Mouse (Mus musculus) kidney, embryonic 14.5 days (tissue): Measurements from ENCODE around the gene Polr3f. TPM values are rescaled to one million over a fixed set of nuclear protein-coding genes. Genes with fewer than 3 reads are reported as not detected.

ENCODE experiments used
- ATAC-seq: fragments of 200-750 bp; cut with Nextera tagmentation; 2 replicates; pipeline ENCODE4 v1.8.0; 2017; ENCODE audit warnings: moderate number of reproducible peaks, mild to moderate bottlenecking, moderate TSS enrichment, moderate library complexity; ENCODE audit not compliant: low FRiP score, low TSS enrichment
- H3K27ac ChIP-seq: fragments of 300-500 bp; sonication (generic); 2 replicates; pipeline ENCODE4 v1.5.1; 2014; ENCODE audit warnings: low read depth, mild to moderate bottlenecking, low read length, moderate library complexity, mixed read lengths
- H3K27me3 ChIP-seq: fragments of 300-500 bp; sonication (generic); 2 replicates; pipeline ENCODE4 v1.6.1; 2014; ENCODE audit warnings: mild to moderate bottlenecking, low read length; ENCODE audit not compliant: control insufficient read depth, insufficient read depth
- H3K36me3 ChIP-seq: fragments of 300-500 bp; sonication (generic); 2 replicates; pipeline ENCODE4 v1.6.1; 2014; ENCODE audit warnings: low read length, mixed read lengths; ENCODE audit not compliant: control insufficient read depth, insufficient read depth
- H3K4me1 ChIP-seq: fragments of 300-500 bp; sonication (generic); 2 replicates; pipeline ENCODE4 v1.6.1; 2014; ENCODE audit warnings: low read length, mixed read lengths; ENCODE audit not compliant: control insufficient read depth, insufficient read depth
- H3K4me2 ChIP-seq: fragments of 300-500 bp; sonication (generic); replicated peaks from 2 replicates; pipeline ENCODE4 v1.6.1; 2014; ENCODE audit warnings: low read depth, mild to moderate bottlenecking, low read length
- H3K4me3 ChIP-seq: fragments of 300-500 bp; sonication (generic); 2 replicates; pipeline ENCODE4 v1.5.1; 2014; ENCODE audit warnings: mild to moderate bottlenecking, low read length
- H3K9ac ChIP-seq: fragments of 300-500 bp; sonication (generic); 2 replicates; pipeline ENCODE4 v1.6.1; 2014; ENCODE audit warnings: low read depth, mild to moderate bottlenecking, low read length, moderate library complexity
- H3K9me3 ChIP-seq: fragments of 300-500 bp; sonication (generic); 2 replicates; pipeline ENCODE4 v1.6.1; 2016; ENCODE audit warnings: low read length; ENCODE audit not compliant: control insufficient read depth
- WGBS: fragments of 180-500 bp; shearing (Covaris S2); extraction: QIAGEN DNeasy Blood & Tissue Kit; methylation state at CpG from one replicate; pipeline ENCODE4 v1.1.7; 2014; 5-methylcytosine and 5-hydroxymethylcytosine counted together
- polyA plus RNA-seq: library from polyadenylated mRNA; unstranded; fragments of >200 nt; fragmentation: Nextera tagmentation; extraction: Ambion mirVana; gene quantifications from 2 replicates; pipeline ENCODE4 v1.2.1, GENCODE M21; 2014

The Polr3f gene
- 26.7 and 34.2 TPM in 2 replicates for polyA plus RNA-seq

DNA sequence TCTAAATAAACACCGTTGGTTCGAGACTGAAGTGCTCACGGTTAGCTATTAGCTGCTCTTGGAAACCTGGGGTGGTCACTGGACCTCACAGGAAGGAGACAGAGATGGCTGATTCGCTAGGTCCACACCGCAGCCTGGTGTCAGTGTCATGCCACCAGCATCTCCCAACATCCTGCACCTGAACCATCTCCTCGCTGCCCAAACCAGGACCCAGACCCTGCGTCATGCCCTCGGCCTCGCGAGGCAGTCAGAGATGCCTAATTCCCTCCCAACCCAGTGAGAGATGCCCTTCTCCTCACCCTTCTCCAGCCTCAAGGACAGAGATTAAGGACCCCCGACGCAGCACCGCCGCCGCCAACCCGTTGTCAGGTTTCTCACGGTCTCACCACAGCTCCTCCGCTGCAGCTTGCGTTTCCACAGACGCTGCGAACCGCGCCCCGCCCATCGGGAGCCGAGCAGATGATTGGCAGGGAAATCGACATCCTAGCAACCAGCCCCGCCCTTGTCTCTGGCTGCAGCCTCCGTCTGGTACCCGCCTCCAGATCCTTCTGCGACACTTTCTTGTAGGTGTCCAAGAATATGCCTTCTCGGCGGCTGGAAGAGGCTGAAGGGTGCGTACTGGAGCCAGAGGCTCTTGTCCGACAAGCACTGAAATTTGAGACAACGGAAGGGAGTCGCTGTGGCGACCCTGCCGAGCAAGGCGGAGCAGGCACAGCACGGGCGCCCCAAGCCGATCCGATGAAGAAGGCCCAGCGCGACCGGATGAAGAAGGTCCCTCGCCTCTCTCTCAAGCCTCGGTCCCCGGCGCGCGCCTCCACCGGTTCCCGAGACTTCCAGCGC lies at the start of gene Polr3f, which contains the start of gene Dzank1:
TSS of gene Polr3f (plus strand) at position 738 of the 840 bp plus-strand sequence.
TSS of gene Dzank1 (minus strand) at position 434 of the 840 bp plus-strand sequence.
- no peaks in the 10 kb centered on the region for H3K27me3 ChIP-seq
- peaks cover 12% of the 10 kb centered on the region; the same call in 1 of the 2 replicates for H3K36me3 ChIP-seq
- peak within 1 kb of the TSS; percentile 63 for H3K4me3 ChIP-seq
- under 1% methylated on average over 56 of the region's 56 CpGs for WGBS
- peak; percentile 98 for ATAC-seq
- peaks cover 5% of the 10 kb centered on the region; the same call in 1 of the 2 replicates for H3K4me1 ChIP-seq
- peak within 1 kb of the TSS; percentile 81 for H3K4me2 ChIP-seq
- H3K9ac ChIP-seq: peak within 1 kb of the TSS; percentile 91
- H3K27ac ChIP-seq: peak within 1 kb of the TSS; percentile 87
- H3K9me3 ChIP-seq: no peaks in the 10 kb centered on the region

DNA sequence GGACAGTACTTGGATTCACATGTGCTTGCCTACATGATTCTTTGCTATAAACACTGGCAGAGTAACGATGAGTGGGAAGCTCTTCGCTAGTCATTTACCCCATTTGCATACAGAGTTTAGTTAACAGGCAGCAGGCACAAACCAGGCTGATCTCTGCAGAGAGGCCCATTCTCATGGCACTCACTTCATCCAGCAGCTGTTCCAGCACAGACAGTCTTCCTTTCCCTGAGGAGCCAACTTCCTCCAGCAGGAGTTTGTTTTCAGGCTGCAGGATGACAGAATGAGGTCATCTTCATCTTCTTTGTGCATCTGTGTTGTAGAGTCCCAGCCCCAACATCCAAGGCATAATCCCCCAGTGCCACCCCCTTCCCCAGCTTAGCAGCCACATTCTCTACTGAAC lies 48.1 kb upstream of the Polr3f start:
- H3K36me3 ChIP-seq: no peaks in the 10 kb centered on the region
- no peak overlapping the region for H3K4me2 ChIP-seq
- no peak overlapping the region for H3K4me3 ChIP-seq
- H3K9me3 ChIP-seq: no peaks in the 10 kb centered on the region
- no peak overlapping the region for H3K9ac ChIP-seq
- no peak overlapping the region for H3K27ac ChIP-seq
- no peaks in the 10 kb centered on the region for H3K4me1 ChIP-seq
- ATAC-seq: no peak
- no peaks in the 10 kb centered on the region for H3K27me3 ChIP-seq
- 91% methylated on average over 2 of the region's 2 CpGs for WGBS

- ATAC-seq: no peak
Measured at GRCm38 (mm10) chr2:144484084-144484483, 43.4 kb upstream of the Polr3f start.

GRCm38 (mm10) chr2:144485439-144485838 lies 42.1 kb upstream of the Polr3f start:
- no peak overlapping the region for H3K9ac ChIP-seq
- no peaks in the 10 kb centered on the region for H3K9me3 ChIP-seq

More at GRCm38 (mm10) chr2:144484084-144484483, 43.4 kb upstream of the Polr3f start:
- no peak overlapping the region for H3K4me3 ChIP-seq
- no peak overlapping the region for H3K9ac ChIP-seq
- H3K4me2 ChIP-seq: no peak overlapping the region
- WGBS: 65% methylated on average over 1 of the region's 1 CpGs
- H3K27ac ChIP-seq: no peak overlapping the region
- H3K36me3 ChIP-seq: no peaks in the 10 kb centered on the region
- no peaks in the 10 kb centered on the region for H3K9me3 ChIP-seq
- H3K27me3 ChIP-seq: no peaks in the 10 kb centered on the region
- no peaks in the 10 kb centered on the region for H3K4me1 ChIP-seq

DNA sequence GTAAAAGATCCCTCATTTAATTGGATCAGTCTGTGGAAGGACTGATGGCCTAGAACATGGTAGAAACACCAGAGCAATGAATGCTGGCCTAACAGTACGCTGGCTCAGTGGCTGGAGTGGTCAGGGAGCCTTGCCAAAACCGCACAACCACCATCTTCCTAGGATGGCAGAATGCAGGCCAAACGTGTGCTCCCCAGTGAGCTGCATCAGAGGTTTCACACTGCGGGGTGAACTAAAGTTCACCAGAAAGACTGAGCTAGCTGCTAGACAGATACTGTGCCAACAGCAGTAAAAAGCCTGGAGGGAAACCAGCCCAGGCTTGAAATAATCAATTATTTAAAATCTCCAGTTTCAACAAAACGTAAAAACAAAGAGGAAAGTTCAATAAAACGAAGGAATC lies 40.0 kb upstream of the Polr3f start:
- Histone ChIP-seq H3K4me2 (no peak overlapping the region), H3K27ac (no peak overlapping the region), H3K4me1 (no peaks in the 10 kb centered on the region), H3K9ac (no peak overlapping the region), H3K36me3 (no peaks in the 10 kb centered on the region), H3K27me3 (no peaks in the 10 kb centered on the region), H3K9me3 (no peaks in the 10 kb centered on the region), H3K4me3 (no peak overlapping the region)
- 62% methylated on average over 6 of the region's 6 CpGs for WGBS
- no peak for ATAC-seq

More at GRCm38 (mm10) chr2:144485439-144485838, 42.1 kb upstream of the Polr3f start:
- no peak overlapping the region for H3K27ac ChIP-seq
- no peak for ATAC-seq
- H3K27me3 ChIP-seq: no peaks in the 10 kb centered on the region
- no peaks in the 10 kb centered on the region for H3K36me3 ChIP-seq
- WGBS: 80% methylated on average over 7 of the region's 7 CpGs
- no peak overlapping the region for H3K4me3 ChIP-seq
- no peak overlapping the region for H3K4me2 ChIP-seq
- no peaks in the 10 kb centered on the region for H3K4me1 ChIP-seq

DNA sequence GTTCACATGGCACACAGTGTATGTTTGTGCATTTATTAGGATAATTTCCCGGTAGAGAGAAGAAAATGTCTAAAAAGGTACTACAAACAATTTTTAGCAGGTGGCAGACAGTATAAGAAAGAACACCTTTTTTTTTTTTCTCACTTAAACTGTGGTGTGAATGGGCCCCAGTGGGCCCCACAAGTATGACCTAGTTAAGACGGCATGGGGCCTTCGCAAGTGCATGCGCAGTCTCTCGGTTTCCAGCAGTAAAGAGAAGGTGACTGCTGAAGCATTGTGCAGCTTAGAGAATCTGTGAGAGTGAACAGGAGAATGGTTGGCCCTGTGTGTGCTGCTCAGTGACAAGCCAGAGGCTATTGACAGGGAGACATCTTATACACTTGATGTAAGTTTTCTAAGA lies 38.2 kb upstream of the Polr3f start:
- no peak for ATAC-seq
- Histone ChIP-seq H3K4me3 (no peak overlapping the region), H3K9me3 (no peaks in the 10 kb centered on the region), H3K27me3 (no peaks in the 10 kb centered on the region), H3K4me1 (no peaks in the 10 kb centered on the region), H3K4me2 (no peak overlapping the region), H3K27ac (no peak overlapping the region), H3K36me3 (no peaks in the 10 kb centered on the region), H3K9ac (no peak overlapping the region)
- 83% methylated on average over 5 of the region's 5 CpGs for WGBS

GRCm38 (mm10) chr2:144502134-144502533 lies 25.4 kb upstream of the Polr3f start:
- WGBS: 90% methylated on average over 6 of the region's 6 CpGs
- Histone ChIP-seq H3K27me3 (no peaks in the 10 kb centered on the region), H3K9ac (no peak overlapping the region), H3K36me3 (no peaks in the 10 kb centered on the region), H3K4me1 (no peaks in the 10 kb centered on the region), H3K9me3 (no peaks in the 10 kb centered on the region), H3K4me2 (no peak overlapping the region), H3K27ac (no peak overlapping the region), H3K4me3 (no peak overlapping the region)
- ATAC-seq: no peak

DNA sequence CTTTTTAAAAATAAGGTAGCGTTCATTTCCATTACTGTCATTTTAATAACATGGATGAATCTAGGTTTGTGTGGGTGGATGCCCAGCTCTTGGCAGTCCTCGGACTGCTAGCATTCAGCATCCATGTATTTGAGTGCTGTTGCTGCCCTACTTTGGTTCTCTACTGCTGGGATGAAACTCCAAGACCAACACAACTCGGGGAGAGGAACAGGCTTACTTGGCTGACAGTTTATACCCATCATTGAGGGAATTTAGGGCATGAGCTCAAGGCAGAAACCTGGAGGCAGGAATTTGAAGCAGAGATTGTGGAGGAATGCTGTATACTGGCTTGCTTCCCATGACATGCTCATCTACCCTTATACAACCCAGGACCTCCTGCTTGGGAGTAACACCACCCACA lies 12.9 kb upstream of the Polr3f start:
- no peak overlapping the region for H3K4me2 ChIP-seq
- no peaks in the 10 kb centered on the region for H3K4me1 ChIP-seq
- 84% methylated on average over 3 of the region's 3 CpGs for WGBS

DNA sequence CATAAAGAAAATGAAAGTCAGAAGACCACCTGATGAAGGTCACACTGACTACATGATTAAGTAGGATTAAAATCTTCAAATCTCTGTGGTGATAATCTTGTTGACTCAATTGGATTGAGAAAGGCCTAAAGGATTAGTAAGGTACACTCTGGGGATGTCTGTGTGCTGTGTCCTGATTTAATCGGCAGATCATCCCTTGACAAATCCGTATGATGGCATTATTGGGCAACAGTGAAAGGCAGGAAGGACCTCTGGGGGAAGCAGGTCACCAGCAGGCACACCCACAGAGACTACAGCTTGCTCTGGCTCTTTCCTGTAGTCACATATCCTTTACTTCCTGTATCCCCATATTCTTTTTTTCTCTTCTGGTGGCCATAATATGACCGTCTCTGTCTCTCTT lies 7.7 kb upstream of the Polr3f start:
- Histone ChIP-seq H3K27me3 (no peaks in the 10 kb centered on the region), H3K4me1 (no peaks in the 10 kb centered on the region), H3K36me3 (no peaks in the 10 kb centered on the region), H3K4me3 (no peak overlapping the region), H3K4me2 (no peak overlapping the region), H3K27ac (no peak overlapping the region), H3K9ac (no peak overlapping the region), H3K9me3 (no peaks in the 10 kb centered on the region)
- WGBS: 73% methylated on average over 3 of the region's 3 CpGs
- ATAC-seq: no peak

More for the DNA sequence above, 12.9 kb upstream of the Polr3f start:
- ATAC-seq: no peak
- Histone ChIP-seq H3K9me3 (no peaks in the 10 kb centered on the region), H3K27me3 (no peaks in the 10 kb centered on the region), H3K36me3 (no peaks in the 10 kb centered on the region), H3K27ac (no peak overlapping the region), H3K9ac (no peak overlapping the region), H3K4me3 (no peak overlapping the region)
